Mouse (Mus musculus) intestine, postnatal 0 days (tissue): ENCODE data around the gene Hoxb5. TPM values are rescaled to one million over a fixed set of nuclear protein-coding genes. Genes with fewer than 3 reads are reported as not detected.
A peak's percentile ranks its signal among the peaks of the same experiment; 100 is the strongest.

Source experiments
- ATAC-seq: fragments of 200-750 bp; cut with Nextera tagmentation; 2 replicates; pipeline ENCODE4 v1.8.0; 2017; ENCODE audit warnings: mild to moderate bottlenecking, moderate TSS enrichment, moderate library complexity
- H3K27ac ChIP-seq: fragments of 300-500 bp; sonication (generic); 2 replicates; pipeline ENCODE4 v1.5.1; 2014; ENCODE audit warnings: mild to moderate bottlenecking, low read depth, low read length, moderate library complexity
- H3K27me3 ChIP-seq: fragments of 300-500 bp; sonication (generic); replicated peaks from 2 replicates; pipeline ENCODE4 v1.6.1; 2014; ENCODE audit warnings: low read length, mixed read lengths; ENCODE audit not compliant: control insufficient read depth, insufficient read depth
- H3K36me3 ChIP-seq: fragments of 300-500 bp; sonication (generic); 2 replicates; pipeline ENCODE4 v1.6.1; 2014; ENCODE audit warnings: mild to moderate bottlenecking, moderate library complexity; ENCODE audit not compliant: control insufficient read depth, insufficient read depth
- H3K4me1 ChIP-seq: fragments of 300-500 bp; sonication (generic); replicated peaks from 2 replicates; pipeline ENCODE4 v1.6.1; 2014; ENCODE audit warnings: antibody characterized with exemption, low read length, mixed read lengths; ENCODE audit not compliant: control insufficient read depth, insufficient read depth
- H3K4me2 ChIP-seq: fragments of 300-500 bp; sonication (generic); replicated peaks from 2 replicates; pipeline ENCODE4 v1.6.1; 2014; ENCODE audit warnings: low read depth, mild to moderate bottlenecking, moderate library complexity
- H3K4me3 ChIP-seq: fragments of 300-500 bp; sonication (generic); 2 replicates; pipeline ENCODE4 v1.5.1; 2014; ENCODE audit warnings: low read depth, low read length
- H3K9ac ChIP-seq: fragments of 300-500 bp; sonication (generic); 2 replicates; pipeline ENCODE4 v1.6.1; 2014; ENCODE audit warnings: mild to moderate bottlenecking, low read depth, low read length
- H3K9me3 ChIP-seq: fragments of 300-500 bp; sonication (generic); 2 replicates; pipeline ENCODE4 v1.6.1; 2016; ENCODE audit warnings: mixed run types; ENCODE audit not compliant: control insufficient read depth
- CTCF ChIP-seq: sonication (generic); IDR thresholded peaks from 2 replicates; pipeline ENCODE4 v1.5.1; 2016; ENCODE audit warnings: low read depth, mild to moderate bottlenecking, control low read depth, antibody characterized with exemption, moderate library complexity
- WGBS: fragments of 180-500 bp; shearing (Covaris S2); extraction: QIAGEN DNeasy Blood & Tissue Kit; methylation state at CpG from one replicate; pipeline ENCODE4 v1.1.7; 2014; 5-methylcytosine and 5-hydroxymethylcytosine counted together
- polyA plus RNA-seq: library from polyadenylated mRNA; unstranded; fragments of >200 nt; fragmentation: Nextera tagmentation; extraction: Ambion mirVana; gene quantifications from 2 replicates; pipeline ENCODE4 v1.2.1, GENCODE M21; 2015

Hoxb5 gene
- polyA plus RNA-seq, 1 experiment from 2014 or later, result 14.7 TPM

GRCm38 (mm10) chr11:96285771-96286738 is 17.1 kb upstream of the Hoxb5 start, which contains the start of gene Hoxb7:
Gene Hoxb7 (plus strand): TSS chr11:96286623.
- no peak for ATAC-seq

GRCm38 (mm10) chr11:96286739-96287385 is 16.3 kb upstream of the Hoxb5 start:
- WGBS, result 1% methylated on average over 55 of the region's 55 CpGs
- H3K27me3 ChIP-seq, result peaks cover 58% of the 10 kb centered on the region

More at GRCm38 (mm10) chr11:96285771-96286738, 17.1 kb upstream of the Hoxb5 start, which contains the start of gene Hoxb7:
- 2% methylated on average over 43 of the region's 43 CpGs for WGBS
- Histone ChIP-seq H3K36me3 (no peaks in the 10 kb centered on the region), H3K4me3 (peak within 1 kb of the TSS; percentile 50), H3K27ac (peak within 1 kb of the TSS; percentile 65), H3K4me1 (no peaks in the 10 kb centered on the region), H3K4me2 (peak within 1 kb of the TSS; percentile 75), H3K9ac (peak within 1 kb of the TSS; percentile 58), H3K9me3 (no peaks in the 10 kb centered on the region), H3K27me3 (peaks cover 61% of the 10 kb centered on the region)
- TF ChIP-seq CTCF, result no peak

DNA sequence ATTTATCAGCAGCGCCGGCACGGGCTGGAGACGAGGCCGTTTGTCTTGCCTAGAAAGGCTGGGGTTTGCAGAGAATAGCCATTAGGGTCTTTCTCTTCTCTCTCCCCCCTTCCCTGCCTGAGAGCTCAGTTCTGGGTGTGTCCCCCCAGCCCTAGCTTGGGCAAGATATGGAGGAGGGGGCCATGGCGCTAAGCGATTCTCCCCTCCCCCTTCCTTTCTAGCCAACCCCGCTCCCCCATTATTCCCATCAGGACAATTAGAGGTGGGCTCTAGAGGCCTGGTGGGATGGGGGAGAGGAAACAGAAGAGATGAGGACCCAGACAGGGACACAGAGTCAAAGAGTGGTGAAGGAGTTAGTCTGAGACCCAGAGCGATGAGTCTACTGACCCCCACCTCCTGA is 15.7 kb upstream of the Hoxb5 start:
- no peak for ATAC-seq
- no peak overlapping the region for H3K27ac ChIP-seq

More at GRCm38 (mm10) chr11:96286739-96287385, 16.3 kb upstream of the Hoxb5 start:
- H3K4me3 ChIP-seq, result peak overlapping the region; percentile 50
- peak overlapping the region; percentile 75 for H3K4me2 ChIP-seq
- no peaks in the 10 kb centered on the region for H3K36me3 ChIP-seq
- ATAC-seq, result 0 out of 2 replicates have a peak, but pooled peaks have one; percentile 11
- TF ChIP-seq CTCF, result no peak
- H3K4me1 ChIP-seq, result no peaks in the 10 kb centered on the region
- H3K27ac ChIP-seq, result peak overlapping the region; percentile 65
- H3K9ac ChIP-seq, result peak overlapping the region; percentile 58
- no peaks in the 10 kb centered on the region for H3K9me3 ChIP-seq

DNA sequence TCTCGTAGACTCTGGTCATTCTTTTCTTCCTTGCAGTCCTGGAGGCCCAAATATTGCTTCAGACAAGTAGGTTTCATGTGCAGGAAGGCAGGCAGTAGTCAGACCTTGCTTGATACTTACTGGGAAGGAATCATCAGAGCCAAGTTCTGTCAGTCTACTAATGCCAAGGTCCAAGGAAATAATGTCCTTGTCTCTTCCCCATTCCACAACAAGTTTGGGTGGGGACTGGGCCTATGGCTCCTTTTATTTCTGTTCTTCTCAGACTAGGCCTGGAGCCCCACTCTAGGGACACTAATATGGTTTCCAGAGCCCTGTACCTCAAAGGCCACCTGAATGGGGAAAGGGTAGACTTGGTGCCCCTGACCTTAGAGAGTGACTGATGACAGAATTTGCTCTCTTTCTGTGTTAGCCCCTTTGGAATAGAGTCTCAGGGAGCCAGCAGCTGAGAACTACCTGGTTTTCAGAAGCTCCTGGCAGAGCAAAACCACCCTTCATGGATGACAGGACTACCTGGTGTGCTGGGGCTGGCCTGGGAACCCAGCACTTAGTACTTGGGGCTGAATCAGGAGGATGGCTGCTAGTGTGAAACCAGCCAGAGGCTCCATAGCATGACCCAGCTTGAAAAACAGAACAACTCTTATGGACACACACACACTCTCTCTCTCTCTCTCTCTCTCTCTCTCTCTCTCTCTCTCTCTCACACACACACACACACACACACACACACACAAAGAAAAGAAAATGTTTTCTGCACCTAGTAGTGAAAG is 14.5 kb upstream of the Hoxb5 start:
- ATAC-seq, result no peak
- H3K36me3 ChIP-seq, result no peaks in the 10 kb centered on the region
- TF ChIP-seq CTCF, result no peak
- no peak overlapping the region for H3K27ac ChIP-seq
- peak overlapping the region; percentile 5; the same call in 1 of the 2 replicates for H3K4me3 ChIP-seq
- 57% methylated on average over 1 of the region's 1 CpGs for WGBS
- H3K4me2 ChIP-seq, result no peak overlapping the region
- H3K4me1 ChIP-seq, result no peaks in the 10 kb centered on the region
- peaks cover 71% of the 10 kb centered on the region for H3K27me3 ChIP-seq
- H3K9me3 ChIP-seq, result no peaks in the 10 kb centered on the region
- H3K9ac ChIP-seq, result no peak overlapping the region

More for the DNA sequence above, 15.7 kb upstream of the Hoxb5 start:
- Histone ChIP-seq H3K9ac (peak overlapping the region; percentile 58; the same call in 1 of the 2 replicates), H3K4me1 (no peaks in the 10 kb centered on the region), H3K4me2 (peak overlapping the region; percentile 75), H3K36me3 (no peaks in the 10 kb centered on the region), H3K9me3 (no peaks in the 10 kb centered on the region), H3K4me3 (peak overlapping the region; percentile 50), H3K27me3 (peaks cover 64% of the 10 kb centered on the region)
- 12% methylated on average over 9 of the region's 9 CpGs for WGBS
- no peak for TF ChIP-seq CTCF

- Histone ChIP-seq H3K27ac (no peak overlapping the region), H3K4me3 (no peak overlapping the region), H3K4me2 (no peak overlapping the region), H3K36me3 (no peaks in the 10 kb centered on the region), H3K9me3 (no peaks in the 10 kb centered on the region), H3K27me3 (peaks cover 67% of the 10 kb centered on the region), H3K9ac (no peak overlapping the region), H3K4me1 (no peaks in the 10 kb centered on the region)
- WGBS, result 43% methylated on average over 21 of the region's 21 CpGs
- ATAC-seq, result no peak
- no peak for TF ChIP-seq CTCF
These were observed 13.8 kb upstream of the Hoxb5 start for GRCm38 (mm10) chr11:96289293-96289692.
